Mouse (Mus musculus) c-Kit-positive CD71-positive TER-119-positive erythroid progenitor cells, embryonic 14.5 days (primary cell): Measurements from ENCODE around the gene Frmd4a.

Experiments used
- DNase-seq: peaks from one replicate; pipeline ENCODE4 v3.0.0-alpha.2; 2013; ENCODE audit warnings: low spot score

Frmd4a gene

DNA sequence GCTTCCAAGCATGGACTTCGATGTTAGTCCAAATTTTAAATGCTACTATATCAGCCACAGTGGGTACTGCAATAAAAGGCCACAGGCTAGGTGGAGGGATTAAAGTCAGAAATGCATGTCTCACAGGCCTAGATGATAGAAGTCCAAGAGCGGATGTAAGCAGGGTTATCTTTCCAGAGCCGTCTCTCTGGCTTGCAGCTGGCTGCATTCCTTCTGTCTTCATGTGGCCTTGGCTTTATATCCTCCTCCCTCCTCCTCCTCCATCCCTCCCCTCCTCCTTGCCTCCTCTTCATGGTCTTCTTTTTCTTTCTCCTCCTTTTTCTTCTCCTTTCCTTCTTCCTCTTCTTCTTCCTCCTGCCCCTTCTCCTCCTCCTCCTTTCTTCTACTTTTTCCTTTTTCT, 427.2 kb downstream of the Frmd4a start:
- DNase-seq = no peak

GRCm38 (mm10) chr2:4445629-4446400, 428.3 kb downstream of the Frmd4a start:
- no peak for DNase-seq

DNA sequence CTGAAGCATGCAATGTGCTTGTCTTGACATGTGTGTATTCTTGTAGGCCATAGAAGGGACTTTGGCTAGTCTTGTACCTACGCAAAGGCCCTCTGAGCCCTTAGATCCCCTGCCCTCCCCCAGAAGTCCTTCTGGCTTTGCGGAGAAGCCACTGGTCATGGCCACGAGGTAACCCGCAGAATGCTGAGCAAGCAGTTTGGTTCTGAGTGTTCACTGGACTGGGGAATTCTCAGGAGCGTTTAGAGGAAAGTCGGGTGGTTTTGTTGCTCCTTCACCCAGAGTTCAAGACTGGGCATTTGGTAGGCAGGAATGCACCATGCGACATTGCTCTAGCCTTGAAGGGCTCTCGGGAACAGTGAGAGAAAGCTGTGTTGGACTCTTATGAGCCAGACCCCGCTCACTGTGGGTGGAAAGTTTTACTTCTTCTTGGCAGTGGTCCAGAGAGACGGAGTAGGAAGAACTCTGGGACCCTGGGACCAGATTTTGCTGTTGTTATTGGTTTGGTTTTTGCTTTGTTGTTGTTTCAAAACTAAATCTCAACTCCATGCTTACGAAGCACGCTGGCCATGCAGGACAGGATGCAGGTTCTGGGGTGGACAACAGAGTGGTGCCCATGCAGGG, 432.5 kb downstream of the Frmd4a start:
- no peak for DNase-seq

- no peak for DNase-seq
Measured at GRCm38 (mm10) chr2:4452590-4453400, 435.3 kb downstream of the Frmd4a start.

DNA sequence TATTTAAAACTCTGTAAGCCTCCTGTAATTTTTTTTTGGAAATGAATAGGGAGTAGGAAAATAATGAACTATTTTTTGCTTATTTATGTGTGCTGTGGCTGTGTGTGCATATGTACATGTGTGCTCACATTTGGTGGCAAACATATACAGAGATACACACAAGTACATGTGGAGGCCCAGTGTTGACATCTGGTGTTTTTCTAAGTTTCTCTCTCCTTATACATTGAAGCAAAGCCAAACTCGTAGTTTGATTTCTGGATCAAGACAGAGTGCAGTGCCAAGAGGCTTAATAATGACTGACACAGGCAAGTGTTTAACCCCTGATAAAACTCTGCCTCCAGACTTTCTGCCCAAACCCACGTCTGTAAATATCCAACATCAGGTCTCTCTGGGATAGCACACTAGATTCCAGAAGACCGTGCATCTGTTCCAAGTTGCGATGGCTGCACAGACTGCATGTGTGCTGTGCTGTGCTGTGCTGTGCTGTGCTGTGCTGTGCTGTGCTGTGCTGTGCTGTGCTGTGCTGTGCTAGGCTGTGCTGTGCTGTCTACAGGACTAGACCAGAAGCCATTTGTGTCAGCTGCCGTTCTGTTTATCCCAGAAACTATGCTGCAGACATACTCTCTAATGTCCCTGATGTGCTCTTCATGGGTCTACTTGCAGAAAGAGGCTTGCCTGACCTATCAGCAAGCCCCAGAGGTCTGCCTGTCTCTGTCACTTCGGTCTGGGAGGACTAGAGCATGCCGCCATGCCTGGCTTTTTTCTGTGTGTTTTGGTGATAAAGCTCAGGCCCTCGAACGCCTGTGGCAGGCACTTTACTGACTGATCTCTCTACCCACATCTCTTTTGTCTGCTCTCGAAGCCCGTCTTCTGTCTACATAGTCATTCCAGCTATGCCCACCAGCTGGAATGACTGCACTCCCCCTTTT, 437.8 kb downstream of the Frmd4a start:
- DNase-seq = no peak

DNA sequence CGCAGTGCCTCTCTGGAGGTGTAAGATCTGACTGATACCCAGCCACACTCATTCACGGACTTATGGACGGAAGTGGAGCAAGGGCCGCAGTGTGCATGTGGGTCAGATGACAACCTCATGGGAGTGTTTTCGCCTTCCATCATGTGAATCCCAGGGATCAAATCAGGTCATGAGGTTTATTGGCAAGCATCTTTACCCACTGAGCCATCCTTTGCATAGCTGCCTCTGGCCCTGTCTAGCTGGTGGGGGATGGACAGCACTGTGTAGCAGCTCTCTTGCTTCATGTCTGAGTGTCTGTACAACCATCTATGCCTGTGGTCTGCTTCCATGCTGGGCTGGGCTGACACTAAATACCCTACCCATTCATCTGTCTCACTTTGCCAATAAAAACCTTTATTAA, 443.4 kb downstream of the Frmd4a start:
- no peak for DNase-seq

GRCm38 (mm10) chr2:4461514-4461913, 444.0 kb downstream of the Frmd4a start:
- DNase-seq = no peak

DNA sequence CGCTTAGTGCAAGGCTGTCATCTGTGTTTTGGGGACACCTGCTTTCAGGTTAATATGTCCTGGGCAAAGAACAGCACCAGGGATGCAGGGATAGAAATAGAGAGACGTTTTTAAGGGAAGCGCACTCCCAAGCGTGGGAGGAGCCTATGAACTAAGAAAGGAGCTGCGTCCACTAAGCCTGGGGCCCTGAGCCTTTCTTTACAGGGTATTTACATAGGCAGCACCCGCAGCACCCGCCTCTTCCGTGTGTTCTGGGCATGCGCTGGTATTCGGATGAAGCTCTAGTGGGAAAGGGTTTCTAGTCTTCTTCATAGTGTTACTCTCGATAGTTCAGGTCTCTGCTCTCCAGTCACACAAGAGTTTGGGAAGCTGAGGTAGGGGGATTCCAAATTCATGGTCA, 445.0 kb downstream of the Frmd4a start:
- DNase-seq = no peak

DNA sequence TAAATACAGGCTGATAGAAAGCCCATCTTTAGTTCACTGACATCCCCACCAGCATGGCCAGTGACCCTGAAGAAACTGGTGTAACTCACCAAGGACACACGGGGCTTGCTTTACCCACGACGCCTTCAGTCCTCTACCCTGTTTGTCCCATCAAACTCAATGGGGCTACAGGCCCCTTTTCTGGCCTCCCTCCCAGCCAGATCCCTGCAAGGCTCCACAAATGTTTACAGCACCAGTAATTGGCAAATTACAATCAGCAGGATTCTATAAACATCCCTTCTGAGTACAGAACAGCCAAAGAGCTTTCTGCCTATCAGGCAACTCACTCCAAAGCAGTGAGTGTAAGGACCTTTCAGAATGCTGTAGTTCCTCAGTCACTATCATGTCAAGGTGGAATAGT, 448.6 kb downstream of the Frmd4a start:
- DNase-seq = no peak

GRCm38 (mm10) chr2:4467314-4467713, 449.8 kb downstream of the Frmd4a start:
- no peak for DNase-seq

DNA sequence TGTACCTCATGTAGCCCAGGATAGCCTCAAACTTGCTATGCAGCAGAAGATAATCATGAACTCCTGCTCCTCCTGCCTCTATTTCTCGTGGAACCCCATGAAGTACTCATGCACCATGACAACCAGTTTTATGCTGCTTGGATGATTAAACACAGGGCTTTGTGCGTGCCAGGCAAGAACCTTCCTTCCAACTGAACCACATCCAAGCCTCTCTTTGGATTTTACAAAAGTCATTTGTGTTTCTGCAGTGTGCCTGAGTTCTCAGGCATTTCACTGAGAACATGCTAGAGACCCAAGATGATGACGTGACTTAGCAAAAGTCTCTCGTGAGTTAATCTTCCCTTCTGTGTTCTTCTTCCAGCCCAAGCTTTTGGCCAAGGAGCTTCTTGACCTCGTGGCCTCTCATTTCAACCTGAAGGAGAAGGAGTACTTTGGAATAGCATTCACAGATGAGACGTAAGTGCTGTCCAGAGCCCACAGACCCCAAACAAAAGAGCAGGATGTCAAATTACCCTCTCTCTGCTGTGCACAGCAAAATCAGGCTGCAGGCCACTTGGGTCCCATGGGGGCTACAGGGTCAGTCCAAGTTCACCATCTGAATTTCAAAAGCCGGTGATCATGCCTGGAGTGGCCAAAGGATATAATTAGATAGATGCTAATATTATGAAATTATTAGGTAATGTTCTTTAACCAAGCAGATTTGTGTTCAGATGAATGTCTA, 455.4 kb downstream of the Frmd4a start:
- DNase-seq = no peak

- no peak for DNase-seq
Measured at GRCm38 (mm10) chr2:4473866-4474538, 456.5 kb downstream of the Frmd4a start.

DNA sequence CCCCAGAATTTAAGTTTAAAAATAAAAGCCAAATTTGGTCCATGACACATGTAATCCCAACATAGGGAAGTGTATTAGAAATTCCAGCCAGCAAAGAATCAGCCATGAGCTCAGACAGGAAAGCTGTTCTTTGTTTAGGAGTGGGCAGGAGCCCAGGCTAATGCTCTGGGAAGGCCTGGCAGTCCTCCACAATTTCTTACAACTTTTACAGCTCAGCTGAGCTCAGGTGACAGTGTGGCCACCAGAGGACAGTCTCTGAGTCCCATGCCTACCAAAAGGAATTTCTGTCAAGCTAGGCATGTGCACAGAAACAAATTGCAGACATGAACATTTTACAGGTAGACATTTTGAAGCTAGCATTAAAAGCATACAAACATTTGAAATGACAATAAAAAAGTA, 457.0 kb downstream of the Frmd4a start:
- DNase-seq = no peak

DNA sequence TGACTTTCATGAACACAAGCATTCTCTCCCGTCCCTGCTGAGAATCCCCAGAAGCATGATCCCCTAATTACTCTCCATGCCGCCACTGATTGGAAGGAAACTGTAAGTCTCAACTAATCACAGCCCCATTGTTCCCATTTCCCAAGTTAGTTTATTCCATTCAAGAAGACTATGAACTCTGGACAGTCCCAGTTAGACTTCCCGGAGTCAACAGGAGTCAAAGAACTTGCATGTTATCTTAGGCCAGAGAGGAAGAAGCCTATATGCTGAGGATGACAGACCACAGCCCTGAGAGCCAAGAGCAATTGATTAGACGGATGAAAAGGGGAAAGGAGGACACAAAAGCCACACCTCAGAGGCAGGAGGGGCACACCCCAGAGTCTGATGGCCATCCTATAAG, 458.5 kb downstream of the Frmd4a start:
- no peak for DNase-seq

GRCm38 (mm10) chr2:4476608-4477007, 459.1 kb downstream of the Frmd4a start:
- DNase-seq = no peak

DNA sequence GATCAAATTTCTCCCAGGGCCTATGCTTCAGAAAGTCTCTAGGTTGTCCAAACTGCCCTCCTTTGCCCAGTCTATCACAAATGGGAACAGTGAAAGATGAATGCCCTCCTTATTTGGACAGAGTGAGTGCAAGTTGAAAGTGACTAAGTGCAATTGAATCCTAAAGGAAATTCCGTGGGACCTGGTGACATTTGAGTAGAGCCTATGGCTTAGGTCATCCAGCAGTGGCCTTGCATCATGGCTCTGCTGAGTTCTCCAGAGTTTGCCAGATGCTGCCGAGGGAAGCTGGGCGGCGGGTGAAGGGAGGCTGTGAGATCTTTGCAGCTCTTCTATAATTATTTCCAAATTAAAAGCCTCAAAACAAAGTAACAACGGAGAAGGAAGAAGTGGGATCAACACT, 459.8 kb downstream of the Frmd4a start:
- DNase-seq = no peak

- no peak for DNase-seq
Measured at GRCm38 (mm10) chr2:4480180-4480579, 462.7 kb downstream of the Frmd4a start.

DNA sequence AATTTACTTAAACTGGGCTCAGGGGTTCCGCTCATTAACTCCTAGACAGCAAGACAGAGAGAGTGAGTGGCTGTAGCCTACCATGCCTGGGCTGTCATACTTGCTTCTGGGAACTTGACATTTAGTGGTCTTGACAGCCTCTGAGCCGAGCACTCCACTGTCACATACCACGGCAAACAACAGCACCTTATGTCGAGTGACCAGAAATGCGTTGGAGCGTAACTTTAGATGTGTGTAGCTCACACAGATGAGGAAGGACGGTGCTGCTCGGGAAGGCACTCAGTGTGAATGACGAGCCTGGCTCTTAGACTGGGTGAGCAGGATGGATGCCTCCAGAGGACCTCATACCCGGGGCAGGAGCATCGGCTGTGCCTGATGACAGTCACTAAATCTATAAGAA, 463.6 kb downstream of the Frmd4a start:
- no peak for DNase-seq

- no peak for DNase-seq
Measured at GRCm38 (mm10) chr2:4486185-4486584, 468.7 kb downstream of the Frmd4a start.

DNA sequence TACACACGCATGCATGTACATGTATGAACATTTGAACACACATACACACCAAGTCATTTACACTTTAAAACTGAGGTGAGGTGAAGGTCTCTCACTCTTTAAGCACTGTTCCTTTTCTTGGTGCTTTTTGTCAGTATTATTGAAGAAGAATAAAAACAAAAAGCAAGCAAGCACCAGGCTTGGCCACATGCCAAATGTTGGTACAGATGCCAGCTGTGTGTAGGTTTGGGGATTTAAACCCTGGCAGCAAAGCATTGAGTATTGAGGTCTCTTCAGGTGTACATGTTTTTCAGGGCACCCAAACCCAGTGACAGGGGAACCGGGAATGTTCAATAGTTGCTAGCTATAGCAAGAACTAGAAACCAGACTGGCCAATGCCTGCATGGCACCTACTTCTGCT, 469.8 kb downstream of the Frmd4a start:
- no peak for DNase-seq

- no peak for DNase-seq
Measured at GRCm38 (mm10) chr2:4490845-4491244, 473.3 kb downstream of the Frmd4a start.
